Mouse (Mus musculus): Measurements from ENCODE around the gene Dab2ip.

GRCm38 (mm10) chr2:35684735-35685312 lies 126.8 kb downstream of the Dab2ip start:
- TF ChIP-seq TCF3 (IDR thresholded peaks at IDR 0.05; ENCODE audit: insufficient read length, low read depth) (no peak), POLR2A (IDR thresholded peaks at IDR 0.05; ENCODE audit: insufficient read length, low read depth) (no peak), POLR2AphosphoS2 (IDR thresholded peaks at IDR 0.05; ENCODE audit: insufficient read length, low read depth) (no peak), CEBPB (IDR thresholded peaks at IDR 0.05; ENCODE audit: insufficient read depth, poor library complexity, severe bottlenecking) (no peak)

Measured in myocyte (in vitro differentiated cells).